Mouse (Mus musculus) forebrain, embryonic 13.5 days (tissue): ENCODE data around the gene Cc2d2a. TPM values are rescaled to one million over a fixed set of nuclear protein-coding genes. Genes with fewer than 3 reads are reported as not detected.

Experiments
- ATAC-seq: fragments of 200-750 bp; cut with Nextera tagmentation; 2 replicates; pipeline ENCODE4 v1.8.0; 2017
- H3K27ac ChIP-seq: fragments of 300-500 bp; sonication (generic); 2 replicates; pipeline ENCODE4 v1.5.1; 2015; ENCODE audit warnings: inconsistent platforms, mild to moderate bottlenecking, moderate library complexity
- H3K27me3 ChIP-seq: fragments of 300-500 bp; sonication (generic); 2 replicates; pipeline ENCODE4 v1.6.1; 2015; ENCODE audit warnings: mild to moderate bottlenecking, inconsistent platforms
- H3K36me3 ChIP-seq: fragments of 300-500 bp; sonication (generic); 2 replicates; pipeline ENCODE4 v1.6.1; 2015; ENCODE audit warnings: mild to moderate bottlenecking, inconsistent platforms; ENCODE audit not compliant: poor library complexity, severe bottlenecking
- H3K4me1 ChIP-seq: fragments of 300-500 bp; sonication (generic); 2 replicates; pipeline ENCODE4 v1.6.1; 2015; ENCODE audit warnings: inconsistent platforms
- H3K4me2 ChIP-seq: fragments of 300-500 bp; sonication (generic); 2 replicates; pipeline ENCODE4 v1.6.1; 2015; ENCODE audit warnings: inconsistent platforms, mild to moderate bottlenecking, moderate library complexity
- H3K4me3 ChIP-seq: fragments of 300-500 bp; sonication (generic); 2 replicates; pipeline ENCODE4 v1.5.1; 2015; ENCODE audit warnings: mild to moderate bottlenecking, inconsistent platforms
- H3K9ac ChIP-seq: fragments of 300-500 bp; sonication (generic); 2 replicates; pipeline ENCODE4 v1.6.1; 2015; ENCODE audit warnings: mild to moderate bottlenecking, inconsistent platforms
- H3K9me3 ChIP-seq: fragments of 300-500 bp; sonication (generic); replicated peaks from 2 replicates; pipeline ENCODE4 v1.6.1; 2016; ENCODE audit warnings: inconsistent platforms
- WGBS: fragments of 180-500 bp; shearing (Covaris S2); methylation state at CpG from one replicate; pipeline ENCODE4 v1.1.7; 2015; 5-methylcytosine and 5-hydroxymethylcytosine counted together
- polyA plus RNA-seq: library from polyadenylated mRNA; unstranded; fragments of >200 nt; fragmentation: Nextera tagmentation; extraction: Ambion mirVana; gene quantifications from 2 replicates; pipeline ENCODE4 v1.2.1, GENCODE M21; 2015

The Cc2d2a gene
- polyA plus RNA-seq, 1 experiment from 2014 or later, result 8.7 TPM

GRCm38 (mm10) chr5:43672177-43672911 lies 10.2 kb downstream of the Cc2d2a start:
- Histone ChIP-seq H3K4me2 (peak overlapping the region; percentile 64), H3K9me3 (no peaks in the 10 kb centered on the region), H3K4me3 (peak overlapping the region; percentile 53), H3K9ac (peak overlapping the region; percentile 74), H3K36me3 (peaks cover 13% of the 10 kb centered on the region; the same call in 1 of the 2 replicates), H3K4me1 (peaks cover 9% of the 10 kb centered on the region), H3K27me3 (no peaks in the 10 kb centered on the region), H3K27ac (peak overlapping the region; percentile 89)
- under 1% methylated on average over 12 of the region's 12 CpGs for WGBS
- ATAC-seq, result peak; percentile 96

- Histone ChIP-seq H3K4me1 (peaks cover 9% of the 10 kb centered on the region), H3K4me2 (peak overlapping the region; percentile 64), H3K27ac (peak overlapping the region; percentile 89; the same call in 1 of the 2 replicates), H3K9me3 (no peaks in the 10 kb centered on the region), H3K27me3 (no peaks in the 10 kb centered on the region), H3K36me3 (peaks cover 18% of the 10 kb centered on the region; the same call in 1 of the 2 replicates), H3K9ac (peak overlapping the region; percentile 74), H3K4me3 (peak overlapping the region; percentile 53)
- WGBS, result 77% methylated on average over 2 of the region's 2 CpGs
- no peak for ATAC-seq
Observed at GRCm38 (mm10) chr5:43673083-43673482, 10.9 kb downstream of the Cc2d2a start.

DNA sequence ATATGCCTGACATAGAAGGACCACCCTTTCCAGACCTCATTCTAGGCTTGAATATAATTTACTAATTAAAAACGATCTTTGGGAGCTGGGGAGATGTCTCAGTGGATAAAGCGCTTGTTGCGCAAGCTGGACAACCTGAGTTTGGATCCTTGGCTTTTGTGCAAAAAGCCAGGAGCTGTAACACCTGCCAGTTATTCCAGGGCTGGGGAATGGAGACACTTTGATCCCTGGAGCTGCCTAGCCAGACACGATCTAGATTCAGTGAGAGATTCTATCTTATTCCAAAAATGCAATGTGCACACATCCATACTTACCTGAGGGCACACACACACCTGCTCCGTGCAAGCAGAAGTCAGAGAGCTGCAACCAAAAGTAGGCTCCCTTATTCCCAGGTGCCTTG lies 23.3 kb downstream of the Cc2d2a start:
- 99% methylated on average over 5 of the region's 5 CpGs for WGBS
- H3K4me2 ChIP-seq, result no peak overlapping the region
- no peaks in the 10 kb centered on the region for H3K4me1 ChIP-seq

GRCm38 (mm10) chr5:43692489-43692888 lies 30.3 kb downstream of the Cc2d2a start:
- Histone ChIP-seq H3K9me3 (no peaks in the 10 kb centered on the region), H3K36me3 (peaks cover 65% of the 10 kb centered on the region), H3K9ac (no peak overlapping the region), H3K27ac (no peak overlapping the region), H3K4me3 (no peak overlapping the region), H3K27me3 (no peaks in the 10 kb centered on the region), H3K4me1 (no peaks in the 10 kb centered on the region), H3K4me2 (no peak overlapping the region)
- 82% methylated on average over 4 of the region's 4 CpGs for WGBS
- ATAC-seq, result no peak

More for the DNA sequence above, 23.3 kb downstream of the Cc2d2a start:
- ATAC-seq, result no peak
- Histone ChIP-seq H3K36me3 (peaks cover 89% of the 10 kb centered on the region), H3K27ac (no peak overlapping the region), H3K27me3 (no peaks in the 10 kb centered on the region), H3K9me3 (no peaks in the 10 kb centered on the region), H3K9ac (no peak overlapping the region), H3K4me3 (no peak overlapping the region)

GRCm38 (mm10) chr5:43697133-43697532 lies 35.0 kb downstream of the Cc2d2a start:
- Histone ChIP-seq H3K27me3 (no peaks in the 10 kb centered on the region), H3K4me2 (no peak overlapping the region), H3K4me1 (no peaks in the 10 kb centered on the region), H3K9ac (no peak overlapping the region), H3K9me3 (no peaks in the 10 kb centered on the region), H3K27ac (no peak overlapping the region), H3K36me3 (peaks cover 43% of the 10 kb centered on the region), H3K4me3 (no peak overlapping the region)
- WGBS, result 85% methylated on average over 3 of the region's 3 CpGs
- ATAC-seq, result no peak

GRCm38 (mm10) chr5:43699240-43699639 lies 37.1 kb downstream of the Cc2d2a start:
- no peaks in the 10 kb centered on the region for H3K4me1 ChIP-seq
- no peaks in the 10 kb centered on the region for H3K9me3 ChIP-seq
- no peak overlapping the region for H3K4me3 ChIP-seq
- no peaks in the 10 kb centered on the region for H3K27me3 ChIP-seq
- H3K36me3 ChIP-seq, result peaks cover 57% of the 10 kb centered on the region
- ATAC-seq, result no peak
- H3K27ac ChIP-seq, result no peak overlapping the region
- H3K9ac ChIP-seq, result no peak overlapping the region
- no peak overlapping the region for H3K4me2 ChIP-seq

- Histone ChIP-seq H3K4me3 (no peak overlapping the region), H3K4me2 (no peak overlapping the region), H3K9ac (no peak overlapping the region), H3K27me3 (no peaks in the 10 kb centered on the region), H3K9me3 (no peaks in the 10 kb centered on the region), H3K36me3 (peaks cover 47% of the 10 kb centered on the region), H3K4me1 (no peaks in the 10 kb centered on the region), H3K27ac (no peak overlapping the region)
- ATAC-seq, result no peak
- WGBS, result 76% methylated on average over 5 of the region's 5 CpGs
Observed at GRCm38 (mm10) chr5:43721538-43722451, 59.6 kb downstream of the Cc2d2a start.

GRCm38 (mm10) chr5:43722452-43722783 lies 60.3 kb downstream of the Cc2d2a start:
- no peak overlapping the region for H3K9ac ChIP-seq
- H3K36me3 ChIP-seq, result peaks cover 50% of the 10 kb centered on the region
- no peaks in the 10 kb centered on the region for H3K27me3 ChIP-seq
- H3K4me1 ChIP-seq, result no peaks in the 10 kb centered on the region
- no peak for ATAC-seq
- no peaks in the 10 kb centered on the region for H3K9me3 ChIP-seq
- H3K27ac ChIP-seq, result no peak overlapping the region
- 83% methylated on average over 6 of the region's 6 CpGs for WGBS
- no peak overlapping the region for H3K4me2 ChIP-seq
- no peak overlapping the region for H3K4me3 ChIP-seq

DNA sequence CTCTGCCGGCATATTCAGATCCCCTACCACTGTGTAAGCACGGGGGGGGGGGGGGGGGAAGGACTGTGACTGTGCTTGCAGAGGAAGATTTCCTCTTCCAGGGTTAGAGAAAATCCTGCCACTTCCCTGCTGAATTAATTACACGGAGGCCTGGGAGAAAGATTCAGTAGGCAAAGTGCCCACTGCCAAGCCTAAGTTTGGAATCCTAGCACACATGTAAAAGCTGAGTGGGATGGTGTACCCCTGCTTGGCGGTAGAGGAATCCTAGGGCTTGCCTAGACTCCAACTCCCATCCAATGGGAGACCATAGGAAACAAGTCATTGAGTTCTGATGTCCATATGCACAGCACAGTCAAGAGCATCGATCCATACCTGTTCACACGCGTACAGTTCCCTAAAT lies 61.7 kb downstream of the Cc2d2a start:
- ATAC-seq, result no peak
- H3K4me3 ChIP-seq, result no peak overlapping the region
- no peaks in the 10 kb centered on the region for H3K4me1 ChIP-seq
- H3K36me3 ChIP-seq, result peaks cover 44% of the 10 kb centered on the region
- no peaks in the 10 kb centered on the region for H3K27me3 ChIP-seq
- WGBS, result 91% methylated on average over 6 of the region's 7 CpGs
- no peak overlapping the region for H3K27ac ChIP-seq
- no peak overlapping the region for H3K9ac ChIP-seq
- H3K4me2 ChIP-seq, result no peak overlapping the region
- H3K9me3 ChIP-seq, result no peaks in the 10 kb centered on the region

GRCm38 (mm10) chr5:43728375-43729165 lies 66.4 kb downstream of the Cc2d2a start:
- Histone ChIP-seq H3K9ac (no peak overlapping the region), H3K27ac (no peak overlapping the region), H3K9me3 (no peaks in the 10 kb centered on the region), H3K36me3 (peaks cover 30% of the 10 kb centered on the region), H3K4me2 (no peak overlapping the region), H3K4me1 (no peaks in the 10 kb centered on the region), H3K27me3 (no peaks in the 10 kb centered on the region), H3K4me3 (no peak overlapping the region)
- WGBS, result 86% methylated on average over 11 of the region's 11 CpGs
- ATAC-seq, result no peak

- ATAC-seq, result no peak
- no peaks in the 10 kb centered on the region for H3K9me3 ChIP-seq
- no peak overlapping the region for H3K27ac ChIP-seq
- WGBS, result 70% methylated on average over 8 of the region's 8 CpGs
- no peaks in the 10 kb centered on the region for H3K27me3 ChIP-seq
- no peak overlapping the region for H3K9ac ChIP-seq
- H3K36me3 ChIP-seq, result peaks cover 31% of the 10 kb centered on the region
- no peak overlapping the region for H3K4me3 ChIP-seq
- no peak overlapping the region for H3K4me2 ChIP-seq
- no peaks in the 10 kb centered on the region for H3K4me1 ChIP-seq
Observed at GRCm38 (mm10) chr5:43732381-43732780, 70.2 kb downstream of the Cc2d2a start.

DNA sequence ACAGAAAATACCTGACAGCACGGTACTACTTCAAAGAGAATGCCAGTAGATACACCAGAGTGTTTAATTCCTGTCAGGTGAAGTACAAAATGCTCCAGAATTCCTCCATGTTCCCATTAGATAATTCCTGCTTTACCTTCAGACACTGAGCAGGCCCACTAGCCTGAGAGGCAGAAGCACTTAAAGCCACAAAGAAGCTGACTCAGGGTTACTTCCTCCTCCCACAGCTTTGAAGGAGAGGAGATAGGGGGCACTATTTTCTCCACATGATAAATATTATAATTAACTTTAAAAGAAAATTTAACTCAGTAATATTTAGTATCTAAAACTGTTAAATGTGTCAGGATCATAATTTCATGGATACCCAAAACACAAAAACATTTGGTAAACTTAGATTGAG lies 82.0 kb downstream of the Cc2d2a start:
- ATAC-seq, result no peak
- Histone ChIP-seq H3K4me1 (no peaks in the 10 kb centered on the region), H3K36me3 (peaks cover 34% of the 10 kb centered on the region), H3K27me3 (no peaks in the 10 kb centered on the region), H3K4me2 (no peak overlapping the region), H3K9me3 (no peaks in the 10 kb centered on the region), H3K4me3 (no peak overlapping the region), H3K9ac (no peak overlapping the region), H3K27ac (no peak overlapping the region)
- WGBS, result 95% methylated on average over 1 of the region's 1 CpGs
